Mouse (Mus musculus): ENCODE measurements around the gene Pofut2.
"Not testable (repeated sequence)": the region's sequence is repeated elsewhere in the genome, so short reads cannot be mapped to it uniquely, and the experiment has no call there.

Pofut2 gene

DNA sequence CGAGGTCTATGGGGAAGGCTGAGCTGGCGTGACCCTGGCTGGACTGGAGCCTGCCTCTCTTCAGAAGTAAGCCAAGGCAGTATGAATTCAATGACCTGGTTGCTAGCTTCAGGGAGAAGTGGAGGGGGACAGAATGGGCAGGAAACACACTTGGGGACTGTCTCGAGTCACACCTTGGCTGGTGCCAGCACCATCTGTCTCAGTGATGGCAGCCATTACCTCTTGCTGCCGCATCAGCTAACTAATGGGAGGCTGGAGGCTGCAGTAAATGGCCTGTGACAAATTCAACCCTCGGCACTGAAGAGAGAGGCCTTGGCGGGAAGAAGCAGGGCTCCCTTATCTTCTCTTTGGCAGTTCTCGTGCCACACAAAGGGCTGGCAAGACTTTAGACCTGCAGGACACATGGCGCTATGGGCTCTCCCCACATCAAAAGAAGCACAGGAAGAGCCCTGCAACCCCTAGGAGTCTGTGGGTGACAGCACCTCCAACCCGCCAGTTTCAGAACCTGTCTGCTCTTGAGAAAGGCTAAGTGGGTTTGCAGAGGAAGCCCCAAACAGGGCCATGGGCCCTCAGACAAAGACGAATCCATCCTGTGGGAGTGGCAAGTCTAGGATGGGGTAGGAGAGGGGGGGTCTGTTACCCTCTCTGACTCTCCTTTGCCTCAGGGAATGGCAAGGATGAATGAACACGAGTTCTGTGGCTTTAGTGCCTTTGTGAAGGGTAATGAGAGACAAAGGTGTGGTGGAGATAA lies 14.1 kb downstream of the Pofut2 start:
- no peak for DNase-seq

DNA sequence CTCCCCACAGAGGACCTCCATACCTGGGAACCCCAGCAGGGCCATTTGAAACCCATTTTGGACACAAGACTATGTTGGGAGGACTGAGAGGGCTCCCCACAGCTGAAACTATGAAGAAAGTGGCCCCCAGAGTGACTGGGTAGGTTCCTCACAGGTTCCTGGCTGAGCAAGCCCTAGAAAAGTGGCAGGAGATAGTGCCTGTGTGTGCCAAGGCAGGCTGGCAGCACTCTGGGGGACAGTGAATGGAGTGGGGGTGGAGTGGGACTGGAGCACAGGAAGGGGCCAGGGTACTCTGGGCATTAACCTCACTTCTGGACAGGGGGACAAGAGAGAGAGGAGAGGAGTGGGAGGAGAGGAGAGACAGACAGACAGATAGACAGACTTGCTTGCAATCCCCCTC lies 14.8 kb downstream of the Pofut2 start:
- no peak for DNase-seq

DNA sequence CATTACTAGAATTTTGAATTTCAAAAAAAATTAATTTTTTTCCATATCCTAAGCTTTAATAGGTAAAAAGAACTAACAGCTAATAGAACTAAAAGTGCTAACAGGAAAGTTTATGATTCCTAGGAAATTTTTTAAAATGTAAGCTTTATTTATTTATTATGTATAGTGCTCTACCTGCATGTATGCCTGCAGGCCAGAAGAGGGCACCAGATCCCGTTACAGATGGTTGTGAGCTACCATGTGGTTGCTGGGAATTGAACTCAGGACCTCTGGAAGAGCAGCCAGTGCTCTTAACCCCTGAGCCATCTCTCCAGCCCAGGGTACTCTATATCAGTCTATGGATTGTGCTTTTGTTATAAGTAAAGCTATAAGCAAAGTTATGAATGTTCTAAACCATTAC lies 23.1 kb downstream of the Pofut2 start:
- not testable (repeated sequence) for DNase-seq

DNA sequence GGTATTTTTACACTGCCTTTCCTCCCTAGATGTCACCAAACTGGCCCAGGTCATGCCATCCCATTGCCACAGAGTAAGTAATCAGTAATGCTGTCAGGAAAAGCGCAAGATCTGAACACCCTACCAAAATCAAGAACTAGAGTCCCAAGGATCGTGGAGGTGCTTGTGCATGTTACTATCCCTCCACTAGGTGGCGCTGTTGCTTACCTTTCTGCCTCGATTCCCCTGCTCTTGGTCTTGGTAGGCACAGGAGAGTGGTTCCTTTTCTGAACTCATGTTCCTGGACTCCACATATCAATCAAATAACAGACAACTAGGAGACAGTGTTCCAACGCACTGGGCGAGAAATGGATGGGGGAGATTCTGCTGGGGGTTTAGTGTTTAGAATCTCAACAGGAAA lies 23.8 kb downstream of the Pofut2 start:
- DNase-seq: peak; percentile 66 to 74

DNA sequence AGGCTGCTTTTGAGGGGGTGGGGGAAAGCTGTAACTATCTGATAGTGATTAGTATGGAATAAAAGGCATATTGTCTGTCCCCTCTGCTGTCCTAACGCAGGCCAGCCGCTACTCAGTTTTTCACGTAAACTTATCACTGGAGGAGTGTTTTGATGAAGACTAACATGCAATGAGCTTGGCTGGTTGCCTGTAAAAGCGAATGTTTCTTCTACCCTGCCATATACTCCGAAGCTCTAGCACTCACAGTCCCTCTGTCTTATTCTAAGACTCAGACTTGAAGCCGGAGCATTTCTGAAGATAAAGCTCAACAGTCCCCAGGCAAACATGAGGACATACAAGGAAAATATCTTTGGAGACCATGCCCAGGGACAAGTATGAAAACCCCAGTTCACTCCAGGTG lies 25.8 kb downstream of the Pofut2 start:
- no peak for DNase-seq

DNA sequence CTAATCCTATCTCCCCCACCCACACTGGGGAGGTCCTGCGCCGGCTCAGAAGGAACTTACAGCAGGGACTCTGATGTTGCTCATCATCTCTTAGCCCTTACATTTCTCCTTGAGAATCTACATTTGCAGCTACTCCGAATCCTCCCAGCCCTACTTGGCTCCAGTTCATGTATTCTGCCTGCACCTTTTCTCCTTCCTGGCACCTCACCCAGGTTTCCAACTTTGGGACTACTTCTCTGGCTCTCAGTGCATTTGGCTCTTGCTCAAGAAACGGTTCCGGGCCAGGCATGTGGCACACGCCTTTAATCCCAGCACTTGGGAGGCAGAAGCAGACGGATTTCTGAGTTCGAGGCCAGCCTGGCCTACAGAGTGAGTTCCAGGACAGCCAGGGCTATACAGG lies 28.6 kb downstream of the Pofut2 start:
- no peak for DNase-seq

DNA sequence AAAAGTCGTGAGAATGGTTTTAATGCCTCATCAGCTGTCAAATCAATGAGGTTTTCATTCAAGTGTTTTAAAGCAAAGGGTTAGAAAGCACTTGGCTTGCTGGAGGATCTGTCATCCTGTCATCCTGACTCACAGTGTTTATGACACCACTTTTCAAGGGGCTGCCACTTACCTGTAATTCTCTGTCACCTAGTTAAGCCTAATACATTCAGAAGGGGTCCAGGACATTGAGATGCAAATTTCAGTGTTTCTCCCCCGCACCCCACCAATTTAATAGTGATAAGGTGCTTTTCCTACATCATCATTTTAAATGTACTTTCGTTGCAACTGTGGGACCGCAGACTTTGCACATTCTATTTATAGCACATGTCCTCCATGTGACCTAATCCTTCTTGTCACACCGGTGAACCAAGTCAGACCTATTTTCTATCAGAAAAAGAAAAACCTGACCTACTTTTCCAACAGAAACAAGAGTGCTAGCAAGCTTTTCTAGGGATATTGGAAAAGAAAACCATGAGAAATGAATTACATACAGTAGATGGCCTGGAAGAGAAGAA lies 29.7 kb downstream of the Pofut2 start:
- no peak for DNase-seq

DNA sequence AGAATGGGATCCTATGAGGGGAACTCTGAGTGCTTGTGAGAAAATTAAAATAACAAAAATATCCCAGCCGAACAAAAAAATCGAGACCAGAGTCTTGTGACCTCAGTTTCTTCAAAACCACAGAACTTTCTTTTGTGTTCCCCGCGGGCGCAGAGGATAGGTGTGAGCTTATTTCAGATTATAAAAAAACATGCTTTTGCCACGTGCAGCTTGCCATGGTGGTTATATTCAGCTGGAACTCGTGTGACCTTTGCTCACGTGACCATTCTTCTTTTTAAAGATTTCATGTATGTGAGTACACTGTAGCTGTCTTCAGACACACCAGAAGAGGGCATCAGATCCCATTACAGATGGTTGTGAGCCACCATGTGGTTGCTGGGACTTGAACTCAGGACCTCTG lies 30.5 kb downstream of the Pofut2 start:
- DNase-seq: no peak

DNA sequence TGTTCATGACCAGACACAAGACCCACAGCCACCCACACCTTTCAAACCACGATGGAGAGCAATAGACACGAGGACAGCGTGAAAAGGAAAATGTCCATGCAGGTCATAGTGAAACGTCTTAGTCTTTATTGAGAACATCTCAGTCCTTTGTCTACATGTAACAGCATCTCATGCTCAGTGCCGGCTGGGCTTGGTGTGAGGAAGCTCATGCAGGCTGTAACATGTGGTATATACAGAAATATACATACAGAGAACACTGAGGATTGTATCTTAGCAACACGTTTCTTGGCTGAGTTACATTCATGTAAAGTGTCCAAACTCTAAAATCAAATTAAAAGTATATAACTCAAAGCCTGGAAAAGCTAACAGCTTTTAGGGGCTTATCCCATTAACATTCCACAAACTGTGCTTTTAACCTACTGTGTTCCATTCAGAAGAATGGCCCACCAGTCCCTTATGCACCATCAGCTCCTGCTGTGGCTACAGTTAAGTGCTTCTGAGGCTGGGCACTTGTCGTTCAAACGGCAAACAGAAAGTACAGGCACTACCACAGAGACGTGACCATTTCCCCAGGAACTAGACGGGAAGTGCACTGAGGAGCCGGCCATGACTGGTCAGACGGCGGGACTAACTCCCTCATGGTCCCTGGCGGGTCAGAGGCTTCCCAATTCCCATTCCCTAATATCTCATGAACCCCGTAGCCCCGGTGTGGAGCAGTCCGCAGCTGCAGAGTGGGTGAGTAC lies 31.8 kb downstream of the Pofut2 start:
- no peak for DNase-seq

DNA sequence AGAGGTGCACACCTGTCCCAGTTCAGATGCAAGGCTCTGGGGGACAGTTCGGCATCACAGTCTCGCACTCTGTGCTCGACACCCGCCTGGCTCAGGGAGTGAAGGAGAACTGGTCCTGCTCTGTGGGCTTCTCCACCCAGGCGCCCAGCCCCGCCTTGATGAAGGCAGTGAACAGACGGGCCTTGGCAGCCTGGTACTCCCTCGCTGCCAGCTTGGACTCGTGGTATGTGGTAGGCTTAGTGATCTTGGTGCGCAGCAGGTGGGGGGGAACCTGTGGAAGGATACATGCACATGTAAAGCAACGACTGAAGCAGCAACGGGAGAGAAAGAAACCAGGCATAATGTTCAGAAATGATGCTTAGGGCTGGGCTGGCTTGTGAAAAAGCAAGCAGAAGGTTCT lies 35.7 kb downstream of the Pofut2 start:
- no peak for DNase-seq

DNA sequence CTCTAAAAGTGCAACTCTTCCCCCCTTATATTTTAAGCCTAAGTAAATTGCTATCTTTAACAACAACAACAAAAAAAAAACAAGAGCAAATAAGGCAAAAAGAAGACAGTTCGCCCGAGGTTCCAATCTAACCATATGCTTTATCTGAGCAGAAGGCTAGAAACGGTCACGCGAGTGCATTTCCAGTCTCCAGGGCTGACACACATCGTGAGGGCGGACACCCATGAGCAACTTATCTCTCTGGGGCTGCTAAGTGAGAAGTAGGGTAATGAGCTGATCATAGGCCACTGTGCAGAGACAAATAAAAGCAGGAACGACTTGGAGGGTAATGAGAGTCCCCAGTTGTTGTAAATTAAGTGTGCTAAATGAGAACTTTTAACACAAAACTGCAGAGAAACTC lies 39.6 kb downstream of the Pofut2 start:
- no peak for DNase-seq

DNA sequence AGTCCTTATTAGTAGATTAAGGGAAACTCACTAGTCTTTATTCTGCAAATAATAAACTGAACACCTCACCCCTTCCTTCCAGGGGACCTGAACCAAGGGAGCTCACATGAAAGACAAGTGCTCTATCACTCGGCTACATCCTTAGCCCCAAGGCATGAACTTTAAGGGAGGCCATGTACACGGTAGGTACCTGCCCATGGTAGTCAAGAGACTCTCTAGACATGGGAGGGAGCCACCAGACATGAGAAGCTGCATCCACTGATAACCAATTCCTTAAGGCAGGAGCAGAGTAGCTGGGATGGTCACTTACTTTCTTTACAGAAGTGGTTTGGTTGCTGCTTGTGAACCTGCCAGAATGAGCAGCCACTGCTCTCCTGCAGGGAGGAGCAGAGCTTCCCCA lies 40.2 kb downstream of the Pofut2 start:
- no peak for DNase-seq

DNA sequence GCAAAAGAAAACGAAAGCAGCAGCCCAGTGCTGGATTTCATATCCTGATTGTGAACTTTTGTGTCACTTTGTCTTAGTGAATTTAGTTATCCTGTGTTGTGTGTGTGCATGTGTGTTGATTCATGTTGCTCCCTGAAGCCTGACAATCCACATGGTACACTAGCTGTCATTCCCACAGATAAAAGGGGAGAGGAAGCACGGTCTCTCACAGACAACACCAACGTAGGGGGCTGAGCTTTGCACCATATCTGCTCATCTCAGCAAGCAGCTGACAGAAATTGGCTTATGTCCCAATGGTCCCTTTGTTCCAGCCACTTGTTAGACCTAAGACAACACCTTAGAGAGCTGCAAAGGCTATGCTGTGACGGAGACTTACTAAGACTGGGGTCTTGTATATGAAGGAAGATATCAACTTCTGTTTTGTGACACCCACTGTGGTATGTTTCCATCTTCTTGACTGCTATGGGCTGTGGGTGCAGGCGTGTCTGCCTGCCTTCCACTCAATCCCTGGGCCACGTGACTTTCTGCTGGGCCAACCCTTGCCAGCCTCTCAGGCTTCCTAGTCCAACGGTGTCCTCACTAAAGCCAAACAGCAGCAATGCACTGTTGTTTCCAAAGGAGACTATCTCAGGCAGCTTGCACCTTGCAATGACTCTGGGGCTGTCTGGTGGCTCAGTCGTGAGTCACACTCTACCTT lies 41.4 kb downstream of the Pofut2 start:
- no peak for DNase-seq

DNA sequence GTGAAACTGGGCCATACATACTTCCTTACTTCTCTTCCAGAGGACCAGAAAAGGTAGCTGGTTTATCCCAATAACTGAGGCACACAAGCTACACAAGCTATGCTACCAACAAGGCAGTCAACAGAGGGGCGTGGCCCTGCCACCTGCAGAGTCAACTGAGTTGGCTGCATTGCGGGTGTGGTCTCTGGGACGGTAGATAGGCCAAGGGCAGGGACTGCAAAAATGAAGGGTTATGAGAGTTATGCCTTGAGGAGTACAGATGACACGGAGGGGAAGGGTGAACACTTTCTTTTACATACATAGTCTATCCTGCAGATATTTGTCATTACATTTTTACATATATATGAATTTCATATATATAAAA lies 41.9 kb downstream of the Pofut2 start:
- no peak for DNase-seq

DNA sequence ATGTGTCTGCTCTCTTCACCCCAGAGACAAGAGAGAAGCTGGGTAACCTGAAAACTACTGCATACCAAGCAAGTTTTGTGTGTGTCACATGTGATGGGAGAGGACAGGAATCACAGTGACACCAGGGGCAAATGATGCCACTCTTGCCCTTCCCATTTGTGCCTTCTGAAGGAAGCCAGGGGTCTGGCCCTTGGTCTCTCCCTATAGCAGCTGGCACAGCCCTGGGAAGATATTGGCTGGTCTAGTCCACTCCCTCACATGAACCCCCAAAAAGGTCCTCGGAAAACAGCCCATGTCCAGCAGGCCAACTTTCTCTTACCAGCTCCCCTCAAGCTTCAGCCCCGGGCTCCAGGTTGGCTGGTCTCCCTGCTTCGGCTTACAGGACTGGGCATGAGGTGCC lies 45.3 kb downstream of the Pofut2 start:
- no peak for DNase-seq

DNA sequence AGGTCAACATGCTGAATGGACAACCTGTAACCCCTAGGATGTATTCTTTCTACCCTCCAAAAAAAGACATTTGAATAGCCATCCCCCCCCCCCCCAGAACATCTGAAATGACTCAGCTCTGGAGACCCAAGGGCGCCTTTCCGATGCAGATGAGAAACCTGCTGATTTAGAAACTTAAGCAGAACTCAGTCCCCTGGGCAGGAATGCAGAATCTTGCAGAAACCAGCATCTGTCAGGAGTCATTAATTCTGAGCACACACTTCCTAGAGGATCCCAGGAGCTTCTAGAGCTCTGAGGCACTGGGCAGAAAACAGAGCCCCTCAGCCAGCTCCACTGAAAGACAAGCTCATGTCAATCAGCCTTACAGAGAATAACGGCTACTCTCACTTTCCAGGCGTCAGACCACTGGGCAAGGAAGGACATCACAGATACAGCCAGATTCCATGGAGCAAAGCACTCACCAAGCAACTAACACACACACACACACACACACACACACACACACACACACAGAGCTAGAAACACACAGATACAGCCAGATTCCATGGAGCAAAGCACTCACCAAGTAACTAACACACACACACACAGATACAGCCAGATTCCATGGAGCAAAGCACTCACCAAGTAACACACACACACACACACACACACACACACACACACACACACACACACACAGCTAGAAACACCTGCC lies 46.0 kb downstream of the Pofut2 start:
- no peak for DNase-seq

DNA sequence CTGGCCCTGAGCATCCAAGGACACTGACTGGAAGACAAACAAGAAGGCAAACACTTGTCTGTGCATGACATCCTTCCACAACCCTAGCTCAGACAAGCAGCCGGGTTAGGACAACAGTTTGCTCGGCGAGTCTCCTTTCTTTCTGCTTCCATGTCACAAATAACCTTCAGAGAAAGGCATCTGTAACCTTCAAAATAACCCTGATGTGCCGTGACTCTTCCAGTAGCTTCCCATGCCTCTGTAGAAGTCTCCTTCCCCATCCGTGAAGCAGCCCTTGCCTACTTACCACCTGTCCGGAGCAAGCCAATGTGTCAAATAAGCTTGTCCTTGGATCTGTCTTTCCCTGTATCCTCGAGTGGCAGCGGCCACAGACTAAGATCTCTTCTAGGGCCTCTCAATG lies 46.7 kb downstream of the Pofut2 start:
- no peak for DNase-seq

DNA sequence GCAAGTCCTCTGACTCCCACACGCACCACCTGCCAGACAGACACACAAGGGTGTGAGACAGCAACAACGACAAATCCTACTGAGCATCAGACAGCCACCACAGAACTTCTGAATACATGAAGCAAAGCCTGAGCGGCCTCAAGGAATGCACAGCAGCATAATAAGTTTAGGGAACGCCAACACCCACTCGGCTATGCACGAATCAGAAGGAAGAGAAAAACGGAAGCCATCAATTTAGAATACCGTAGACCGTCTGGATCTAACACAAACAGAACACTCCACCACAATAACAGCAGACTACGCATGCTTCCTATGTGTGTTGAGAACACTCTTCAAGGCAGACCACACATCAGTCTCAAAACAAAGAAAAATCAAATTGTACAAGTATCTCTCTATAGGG lies 50.0 kb downstream of the Pofut2 start:
- DNase-seq: no peak

DNA sequence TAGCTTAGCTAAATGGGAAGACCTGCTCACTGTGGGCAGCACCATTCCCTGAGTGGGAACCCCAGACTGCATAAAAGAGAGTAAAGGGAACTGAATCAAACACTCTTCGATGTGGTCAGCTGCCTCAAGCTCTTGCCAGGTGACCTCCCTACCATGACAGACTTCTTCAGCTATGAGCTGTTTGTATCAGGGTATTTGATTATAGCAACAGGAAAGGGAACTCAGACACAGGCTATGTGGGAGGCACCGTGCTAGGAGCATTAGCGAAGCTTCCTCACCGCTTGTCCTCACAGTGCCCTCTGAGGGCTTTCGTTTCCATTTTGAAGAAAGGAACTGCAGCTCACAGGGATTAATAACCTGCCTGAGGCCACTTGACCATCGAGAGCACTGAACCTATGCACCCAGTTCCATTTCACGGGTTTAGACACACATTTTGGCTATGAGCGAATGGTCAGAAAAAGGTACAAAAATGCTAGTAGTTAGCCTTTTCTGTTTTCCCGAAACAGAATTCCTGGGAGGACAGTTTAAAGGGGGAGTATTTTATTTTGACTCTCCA lies 55.8 kb downstream of the Pofut2 start:
- DNase-seq: no peak

DNA sequence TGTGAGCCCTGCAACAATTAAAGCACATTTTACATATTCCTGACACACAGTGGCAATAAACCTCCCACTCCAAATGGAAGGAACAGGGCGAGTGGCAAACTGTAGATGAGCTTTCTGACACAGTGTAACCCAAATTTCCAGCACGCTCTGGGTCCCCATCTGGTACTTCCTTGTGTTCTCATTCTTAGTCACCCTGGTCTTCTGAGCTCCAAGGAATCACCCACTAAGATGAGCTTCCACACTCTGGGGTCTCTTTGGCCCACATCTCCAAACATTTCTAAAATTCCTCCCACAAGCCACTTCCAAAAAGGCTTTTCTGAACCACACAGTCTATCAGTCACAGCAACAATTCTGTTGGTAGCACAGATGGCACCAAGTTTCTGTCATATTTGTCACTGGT lies 56.7 kb downstream of the Pofut2 start:
- DNase-seq: no peak
